Mouse (Mus musculus) hindbrain, embryonic 16.5 days (tissue): ENCODE data around the gene 2200002J24Rik. TPM values are rescaled to one million over a fixed set of nuclear protein-coding genes. Genes with fewer than 3 reads are reported as not detected.
A peak's percentile ranks its signal among the peaks of the same experiment; 100 is the strongest.

Experiments used
- ATAC-seq: fragments of 200-750 bp; cut with Nextera tagmentation; 2 replicates; pipeline ENCODE4 v1.8.0; 2017; ENCODE audit warnings: moderate TSS enrichment, moderate library complexity
- H3K27ac ChIP-seq: fragments of 300-500 bp; sonication (generic); 2 replicates; pipeline ENCODE4 v1.5.1; 2014; ENCODE audit warnings: low read depth, mild to moderate bottlenecking, control low read depth, low read length, moderate library complexity
- H3K27me3 ChIP-seq: fragments of 300-500 bp; sonication (generic); replicated peaks from 2 replicates; pipeline ENCODE4 v1.6.1; 2014; ENCODE audit warnings: low read length; ENCODE audit not compliant: control insufficient read depth, insufficient read depth
- H3K36me3 ChIP-seq: fragments of 300-500 bp; sonication (generic); 2 replicates; pipeline ENCODE4 v1.6.1; 2014; ENCODE audit warnings: mild to moderate bottlenecking, low read length, moderate library complexity, mixed read lengths; ENCODE audit not compliant: control insufficient read depth, insufficient read depth
- H3K4me1 ChIP-seq: fragments of 300-500 bp; sonication (generic); 2 replicates; pipeline ENCODE4 v1.6.1; 2014; ENCODE audit warnings: low read depth, low read length; ENCODE audit not compliant: control insufficient read depth, insufficient read depth
- H3K4me2 ChIP-seq: fragments of 300-500 bp; sonication (generic); 2 replicates; pipeline ENCODE4 v1.6.1; 2014; ENCODE audit warnings: mild to moderate bottlenecking, low read length, control low read depth, moderate library complexity
- H3K4me3 ChIP-seq: fragments of 300-500 bp; sonication (generic); 2 replicates; pipeline ENCODE4 v1.5.1; 2014; ENCODE audit warnings: mild to moderate bottlenecking, low read length, control low read depth, moderate library complexity
- H3K9ac ChIP-seq: fragments of 300-500 bp; sonication (generic); 2 replicates; pipeline ENCODE4 v1.6.1; 2014; ENCODE audit warnings: low read depth, mild to moderate bottlenecking, control low read depth, low read length, moderate library complexity
- H3K9me3 ChIP-seq: fragments of 300-500 bp; sonication (generic); 2 replicates; pipeline ENCODE4 v1.6.1; 2014; ENCODE audit warnings: mild to moderate bottlenecking, low read length, moderate library complexity; ENCODE audit not compliant: control insufficient read depth
- WGBS: fragments of 180-500 bp; shearing (Covaris S2); extraction: QIAGEN DNeasy Blood & Tissue Kit; methylation state at CpG from one replicate; pipeline ENCODE4 v1.1.7; 2014; 5-methylcytosine and 5-hydroxymethylcytosine counted together
- polyA plus RNA-seq: library from polyadenylated mRNA; unstranded; fragments of >200 nt; fragmentation: Nextera tagmentation; extraction: Ambion mirVana; gene quantifications from 2 replicates; pipeline ENCODE4 v1.2.1, GENCODE M21; 2015

The 2200002J24Rik gene
- not detected in 2 replicates for polyA plus RNA-seq

DNA sequence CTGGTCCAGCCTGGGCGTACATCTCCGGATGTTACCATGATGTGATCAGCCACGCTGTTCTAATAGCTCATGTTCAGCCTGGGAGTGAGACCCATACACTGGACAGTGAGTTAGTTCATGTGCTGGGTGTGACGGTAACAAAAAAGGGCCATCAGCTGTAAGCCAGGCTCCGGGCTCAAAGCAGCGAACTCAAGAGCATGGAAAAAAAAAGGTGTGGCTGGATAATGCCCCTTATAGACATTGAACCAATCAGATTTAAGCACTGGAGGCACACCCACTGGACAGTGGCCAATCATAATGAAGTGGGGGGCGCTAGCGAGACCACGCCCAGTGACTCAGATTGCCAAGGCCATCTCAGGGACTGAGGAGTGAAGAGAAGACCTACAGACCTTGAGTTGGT is at the start of gene 2200002J24Rik:
Gene 2200002J24Rik, plus strand, starts transcription at position 338 of the 400 bp plus-strand sequence.
- WGBS: 39% methylated on average over 9 of the region's 9 CpGs
- ATAC-seq: no peak
- Histone ChIP-seq H3K4me3 (no peak within 1 kb of the TSS), H3K4me1 (no peaks in the 10 kb centered on the region), H3K27ac (no peak within 1 kb of the TSS), H3K9ac (no peak within 1 kb of the TSS), H3K27me3 (no peaks in the 10 kb centered on the region), H3K4me2 (no peak within 1 kb of the TSS), H3K9me3 (no peaks in the 10 kb centered on the region), H3K36me3 (no peaks in the 10 kb centered on the region)

DNA sequence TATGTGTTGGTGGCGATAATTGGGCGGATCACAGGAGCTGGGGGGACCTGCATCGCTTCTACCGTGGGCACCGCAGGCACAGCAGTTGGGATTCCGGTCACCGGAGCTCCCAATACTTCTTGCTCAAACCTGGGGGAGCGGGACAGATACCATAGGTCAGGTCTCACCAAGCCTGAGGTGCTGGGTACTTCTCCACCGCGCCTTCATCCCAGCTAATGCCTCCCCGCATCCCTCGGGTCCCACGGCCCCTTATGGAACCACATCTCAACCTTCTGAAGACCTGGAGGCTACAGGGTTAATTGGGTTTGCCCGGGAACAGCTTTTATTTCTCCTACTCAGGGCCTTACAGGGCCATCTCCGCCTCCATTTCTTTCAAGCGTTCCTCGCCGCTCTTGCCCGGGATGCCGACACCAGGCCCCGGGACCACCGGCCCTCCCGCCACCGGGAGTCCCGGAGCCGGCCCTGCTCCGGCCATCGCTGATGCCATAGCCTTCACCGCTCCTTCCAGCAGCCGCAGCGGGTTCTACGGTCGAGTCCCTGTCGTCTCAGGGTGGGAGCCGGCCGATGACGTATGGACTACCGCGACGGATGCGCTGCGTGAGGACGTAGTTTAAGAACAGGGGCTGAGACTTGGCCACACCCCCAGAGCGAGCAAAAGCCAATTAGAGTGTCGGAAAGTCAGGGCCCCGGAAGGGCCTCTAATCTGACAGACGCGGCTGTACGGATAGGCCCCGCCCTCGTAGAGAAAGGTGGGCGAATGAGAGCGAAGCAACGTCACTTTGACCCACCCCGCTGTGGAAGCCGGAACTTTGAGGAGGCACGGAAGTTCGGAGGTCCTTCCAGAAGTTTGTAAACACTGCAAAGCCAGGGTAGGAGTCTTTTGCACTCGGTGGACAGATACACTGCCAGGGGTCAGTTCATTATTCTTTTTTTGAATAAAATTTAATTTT is 48.9 kb upstream of the 2200002J24Rik start, which contains the start of gene Rbm42:
Gene Rbm42, minus strand, starts transcription at position 727 of the 950 bp plus-strand sequence.
- 1% methylated on average over 59 of the region's 59 CpGs for WGBS
- peaks cover 18% of the 10 kb centered on the region for H3K36me3 ChIP-seq

DNA sequence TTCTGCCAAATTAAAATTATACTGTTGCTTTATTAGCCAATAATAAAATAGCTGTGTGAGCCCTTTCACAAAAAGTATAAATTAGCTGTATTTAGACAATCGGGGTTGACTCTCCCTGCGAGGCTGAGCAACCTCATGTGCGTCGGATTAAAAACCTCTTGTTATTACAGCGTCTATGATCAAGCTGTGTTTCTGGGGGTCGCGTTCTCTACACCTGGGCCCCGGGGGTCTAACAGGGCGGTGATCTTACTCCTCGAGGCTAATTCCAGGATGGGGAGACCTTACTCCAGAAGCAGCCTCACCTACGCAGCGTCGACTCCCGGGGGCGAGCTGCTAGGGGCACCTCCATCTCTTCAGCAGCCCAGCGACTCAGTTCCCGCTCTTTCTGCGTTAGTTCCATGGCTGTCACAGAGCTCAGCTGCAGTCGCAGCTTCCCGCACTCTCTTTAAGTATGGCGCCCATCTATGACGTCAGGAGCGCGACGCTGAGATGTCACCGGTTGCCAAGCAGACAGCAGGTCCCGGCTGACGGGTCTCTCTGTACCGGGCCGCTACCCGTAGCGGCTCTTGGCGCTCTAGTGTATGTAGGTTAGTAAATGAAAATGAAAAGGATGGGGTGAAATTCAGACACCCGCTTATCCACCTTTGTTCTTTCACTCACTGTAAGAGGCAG is 34.1 kb upstream of the 2200002J24Rik start, which contains the start of gene Haus5:
Gene Haus5, minus strand, starts transcription at position 466 of the 672 bp plus-strand sequence.
- no peaks in the 10 kb centered on the region for H3K9me3 ChIP-seq
- peak within 1 kb of the TSS; percentile 93 for H3K4me2 ChIP-seq
- peaks cover 7% of the 10 kb centered on the region; the same call in 1 of the 2 replicates for H3K36me3 ChIP-seq
- under 1% methylated on average over 34 of the region's 34 CpGs for WGBS
- peak; percentile 96 for ATAC-seq
- peak within 1 kb of the TSS; percentile 75 for H3K9ac ChIP-seq
- no peaks in the 10 kb centered on the region for H3K27me3 ChIP-seq
- H3K27ac ChIP-seq: peak within 1 kb of the TSS; percentile 84
- peak within 1 kb of the TSS; percentile 72 for H3K4me3 ChIP-seq
- H3K4me1 ChIP-seq: peaks cover 10% of the 10 kb centered on the region

More for the DNA sequence above, 48.9 kb upstream of the 2200002J24Rik start, which contains the start of gene Rbm42:
- H3K4me2 ChIP-seq: peak within 1 kb of the TSS; percentile 85
- peak; percentile 100 for ATAC-seq
- H3K4me1 ChIP-seq: peaks cover 12% of the 10 kb centered on the region
- H3K9me3 ChIP-seq: no peaks in the 10 kb centered on the region
- H3K4me3 ChIP-seq: peak within 1 kb of the TSS; percentile 82
- peak within 1 kb of the TSS; percentile 81 for H3K27ac ChIP-seq
- no peaks in the 10 kb centered on the region for H3K27me3 ChIP-seq
- peak within 1 kb of the TSS; percentile 96 for H3K9ac ChIP-seq

DNA sequence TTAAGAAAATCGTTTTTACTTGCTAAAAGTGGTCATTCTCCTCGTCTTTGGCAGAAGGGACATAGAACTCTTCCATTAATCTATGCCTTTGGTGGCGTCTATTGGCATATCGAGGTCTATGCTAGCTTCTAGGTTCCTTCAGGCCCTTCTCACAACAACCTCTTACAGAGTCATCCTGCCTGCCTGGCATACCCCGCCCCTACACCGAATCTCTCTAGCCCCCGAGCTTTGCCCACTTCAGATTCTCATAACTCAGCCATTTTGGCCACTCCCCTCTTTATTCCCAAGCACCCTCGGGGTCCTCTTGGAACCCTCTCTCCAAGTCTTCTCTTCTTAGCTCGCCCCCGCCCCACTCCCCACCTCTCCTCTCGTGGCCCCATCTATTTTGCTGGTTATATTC is 33.4 kb upstream of the 2200002J24Rik start:
- WGBS: 3% methylated on average over 11 of the region's 11 CpGs
- peak overlapping the region; percentile 72 for H3K4me3 ChIP-seq
- peak overlapping the region; percentile 93 for H3K4me2 ChIP-seq

DNA sequence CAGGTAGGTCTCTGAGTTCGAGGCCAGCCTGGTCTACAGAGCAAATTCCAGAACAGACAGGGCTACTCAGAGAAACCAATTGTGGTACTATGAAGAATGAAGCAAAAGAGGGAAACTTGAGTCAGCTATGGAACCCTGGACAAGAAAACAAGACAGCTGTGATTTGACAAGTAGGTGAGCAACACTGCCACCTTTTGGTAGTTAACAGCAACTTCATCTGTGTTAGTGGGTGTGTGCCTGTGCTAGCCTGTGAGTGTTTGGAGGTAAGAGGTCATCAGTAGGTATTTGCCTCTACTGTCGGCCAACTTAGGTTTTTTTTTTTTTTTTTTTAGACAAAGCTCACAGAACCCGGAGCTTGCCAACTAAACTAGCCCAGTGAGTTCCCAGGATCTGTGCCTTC is 29.5 kb upstream of the 2200002J24Rik start:
- WGBS: 37% methylated on average over 3 of the region's 3 CpGs

More for the DNA sequence above, 33.4 kb upstream of the 2200002J24Rik start:
- Histone ChIP-seq H3K9ac (peak overlapping the region; percentile 75), H3K9me3 (no peaks in the 10 kb centered on the region), H3K27me3 (no peaks in the 10 kb centered on the region), H3K4me1 (peaks cover 10% of the 10 kb centered on the region), H3K27ac (peak overlapping the region; percentile 84), H3K36me3 (0 out of 2 replicates have a peak, but pooled peaks cover 3% of the 10 kb centered on the region)
- peak; percentile 73 for ATAC-seq

DNA sequence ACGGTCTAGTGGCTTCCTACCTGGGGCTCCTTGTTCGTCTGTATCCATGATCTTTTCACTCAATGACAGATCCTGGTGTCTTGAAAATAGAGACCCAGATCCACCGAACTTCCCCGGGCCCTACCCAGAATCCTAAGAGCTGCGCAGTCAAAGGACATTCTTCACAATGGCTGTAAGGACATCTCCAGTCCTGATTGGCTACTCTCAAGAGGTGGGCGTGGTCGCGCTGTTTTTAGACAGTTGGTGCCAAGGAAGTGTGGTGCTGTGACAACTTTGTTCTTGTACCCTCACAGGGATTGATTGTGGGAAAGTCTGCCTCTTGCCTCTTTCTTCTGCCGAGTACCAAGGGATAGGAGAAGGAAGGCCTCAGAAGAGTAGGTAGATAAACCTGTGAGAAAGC is 27.2 kb upstream of the 2200002J24Rik start, which contains the start of gene Pmis2:
Gene Pmis2, minus strand, starts transcription at position 126 of the 400 bp plus-strand sequence.
- no peak within 1 kb of the TSS for H3K9ac ChIP-seq
- H3K9me3 ChIP-seq: no peaks in the 10 kb centered on the region
- no peak within 1 kb of the TSS for H3K4me3 ChIP-seq
- 68% methylated on average over 9 of the region's 9 CpGs for WGBS
- no peaks in the 10 kb centered on the region for H3K36me3 ChIP-seq
- no peak within 1 kb of the TSS for H3K27ac ChIP-seq
- no peak for ATAC-seq
- no peak within 1 kb of the TSS for H3K4me2 ChIP-seq
- no peaks in the 10 kb centered on the region for H3K4me1 ChIP-seq
- H3K27me3 ChIP-seq: no peaks in the 10 kb centered on the region; the same call in 1 of the 2 replicates

More for the DNA sequence above, 29.5 kb upstream of the 2200002J24Rik start:
- Histone ChIP-seq H3K27ac (no peak overlapping the region), H3K4me3 (no peak overlapping the region), H3K27me3 (no peaks in the 10 kb centered on the region; the same call in 1 of the 2 replicates), H3K36me3 (no peaks in the 10 kb centered on the region), H3K4me2 (no peak overlapping the region), H3K9me3 (no peaks in the 10 kb centered on the region), H3K4me1 (peaks cover 9% of the 10 kb centered on the region), H3K9ac (no peak overlapping the region)
- ATAC-seq: no peak

DNA sequence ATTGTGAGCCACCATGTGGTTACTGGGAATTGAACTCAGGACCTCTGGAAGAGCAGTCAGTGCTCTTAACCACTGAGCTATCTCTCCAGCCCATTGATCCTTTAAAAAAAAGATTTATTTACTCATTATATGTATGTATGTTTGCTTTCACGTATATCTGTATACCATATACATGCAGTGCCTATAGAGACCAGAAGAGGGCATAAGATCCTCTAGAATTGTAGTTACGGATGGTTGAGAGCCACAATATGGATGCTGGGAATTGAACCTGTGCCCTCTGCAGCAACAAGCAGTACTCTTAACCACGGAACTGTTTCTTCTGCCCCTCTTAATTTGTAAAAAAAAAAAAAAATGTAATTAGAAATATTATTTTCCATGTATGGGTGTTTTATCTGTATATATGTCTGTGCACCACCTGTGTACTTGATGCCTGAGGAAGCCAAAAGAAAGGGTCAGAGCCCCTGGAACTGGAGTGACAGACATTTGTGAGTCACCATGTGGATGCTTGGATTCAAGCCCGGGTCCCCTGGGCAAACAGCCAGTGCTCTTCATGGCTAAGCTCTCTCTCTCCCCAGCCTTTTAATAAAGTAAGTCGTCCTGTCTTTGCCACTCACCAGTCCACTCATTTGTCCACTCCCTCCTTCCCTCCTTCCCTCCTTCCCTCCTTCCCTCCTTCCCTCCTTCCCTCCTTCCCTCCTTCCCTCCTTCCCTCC is 20.3 kb upstream of the 2200002J24Rik start:
- Histone ChIP-seq H3K9ac (no peak overlapping the region), H3K4me2 (no peak overlapping the region), H3K4me3 (no peak overlapping the region), H3K27me3 (no peaks in the 10 kb centered on the region; the same call in 1 of the 2 replicates), H3K36me3 (no peaks in the 10 kb centered on the region), H3K4me1 (no peaks in the 10 kb centered on the region), H3K9me3 (no peaks in the 10 kb centered on the region), H3K27ac (no peak overlapping the region)
- WGBS: 57% methylated on average over 5 of the region's 5 CpGs
- no peak for ATAC-seq

DNA sequence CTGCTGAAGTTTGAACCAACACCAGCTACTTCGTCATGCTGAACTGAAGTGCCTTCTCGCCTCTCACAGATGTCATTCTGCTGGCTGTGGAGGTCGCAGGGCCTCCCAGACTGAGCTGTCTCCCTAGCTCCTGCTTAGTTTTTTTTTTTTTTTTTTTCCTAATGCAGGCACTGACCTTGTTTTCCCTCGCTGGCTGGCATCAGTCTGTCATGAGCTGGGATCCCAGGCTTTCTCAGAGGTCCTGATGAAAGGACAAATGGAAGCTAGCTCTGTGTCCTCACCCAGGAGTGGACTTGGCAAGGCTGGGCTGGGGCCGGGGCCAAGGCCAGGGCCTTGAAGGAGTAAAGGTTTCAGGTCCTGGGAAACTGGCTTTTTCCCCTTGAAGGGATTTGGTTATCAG is 16.8 kb upstream of the 2200002J24Rik start:
- Histone ChIP-seq H3K36me3 (no peaks in the 10 kb centered on the region), H3K4me3 (no peak overlapping the region), H3K4me2 (no peak overlapping the region), H3K27me3 (no peaks in the 10 kb centered on the region; the same call in 1 of the 2 replicates), H3K27ac (no peak overlapping the region), H3K9ac (no peak overlapping the region), H3K4me1 (no peaks in the 10 kb centered on the region), H3K9me3 (no peaks in the 10 kb centered on the region)
- 64% methylated on average over 5 of the region's 5 CpGs for WGBS
- ATAC-seq: no peak
